Mouse (Mus musculus): ENCODE measurements around the gene Pnldc1.
"Not testable (repeated sequence)": the region's sequence is repeated elsewhere in the genome, so short reads cannot be mapped to it uniquely, and the experiment has no call there.

Gene Pnldc1

GRCm38 (mm10) chr17:12916588-12917380 lies 6.8 kb upstream of the Pnldc1 start:
- ChIA-PET POLR2A (interaction anchor here (0.5 to 9.2 kb wide), 81 partner anchors 7 to 1257 kb away, joined by 3 to 92 read pairs (median 6); partner anchors contain the start of genes Acat2 (in 3 of the 4), Sod2 (in 3 of the 4), Acat3 (in 1 of the 4) and Pnldc1 (in 1 of the 4)), CTCF (interaction anchor here in 3 of 4 experiments (0.5 to 2.0 kb wide), 12 partner anchors 20 to 766 kb away, joined by 3 to 10 read pairs (median 4); partner anchors contain the start of gene Acat2 (in 1 of the 3))

- ChIA-PET CTCF (interaction anchor here in 3 of 4 experiments (0.5 to 2.0 kb wide), 11 partner anchors 19 to 767 kb away, joined by 3 to 8 read pairs (median 4); partner anchors contain the start of gene Acat2 (in 1 of the 3)), POLR2A (interaction anchor here (0.5 to 9.2 kb wide), 81 partner anchors 8 to 767 kb away, joined by 3 to 92 read pairs (median 5); partner anchors contain the start of genes Acat2 (in 3 of the 4), Sod2 (in 3 of the 4) and Acat3 (in 1 of the 4))
Observed at GRCm38 (mm10) chr17:12915881-12916583, 6.0 kb upstream of the Pnldc1 start, which contains the start of gene Mrpl18. TSS of gene Mrpl18 (minus strand) at chr17:12916345.

GRCm38 (mm10) chr17:12915488-12915880 lies 5.5 kb upstream of the Pnldc1 start, which contains the start of gene Tcp1:
TSS of gene Tcp1 (plus strand) at chr17:12915701.
- POLR2A ChIA-PET = interaction anchor here (0.5 to 9.2 kb wide), 59 partner anchors 8 to 768 kb away, joined by 3 to 92 read pairs (median 7); partner anchors contain the start of genes Acat2 (in 3 of the 4), Sod2 (in 2 of the 4) and Acat3 (in 1 of the 4)
- CTCF ChIA-PET = interaction anchor here in 3 of 4 experiments (0.9 to 2.0 kb wide), 7 partner anchors 23 to 94 kb away, joined by 3 to 8 read pairs (median 4); partner anchors contain the start of gene Acat2 (in 1 of the 3)

- POLR2A ChIA-PET = interaction anchor here (0.7 to 3.4 kb wide), 28 partner anchors 8 to 97 kb away, joined by 3 to 23 read pairs (median 4); partner anchors contain the start of genes Acat2 (in 4 of the 4) and Sod2 (in 1 of the 4)
Observed at GRCm38 (mm10) chr17:12910391-12910790, 361 bp upstream of the Pnldc1 start.

GRCm38 (mm10) chr17:12906436-12906835 lies 3.6 kb downstream of the Pnldc1 start:
- POLR2A ChIA-PET = interaction anchor here in 3 of 4 experiments (0.7 to 6.7 kb wide), 4 partner anchors 10 to 54 kb away, joined by 3 to 46 read pairs (median 8); partner anchors contain the start of genes Mrpl18 (in 2 of the 3), Tcp1 (in 2 of the 3) and Acat2 (in 1 of the 3)
- CTCF ChIA-PET = no interaction called here

More at GRCm38 (mm10) chr17:12910391-12910790, 361 bp upstream of the Pnldc1 start:
- CTCF ChIA-PET = interaction anchor here in 2 of 4 experiments (1.4 to 1.5 kb wide), 2 partner anchors 30 kb away, joined by 6 to 7 read pairs; no protein-coding TSS in a partner anchor

- CTCF ChIA-PET = no interaction called here
- POLR2A ChIA-PET = interaction anchor here in 3 of 4 experiments (0.7 to 6.7 kb wide), 4 partner anchors 10 to 29 kb away, joined by 3 to 46 read pairs (median 7); partner anchors contain the start of genes Mrpl18 (in 2 of the 3) and Tcp1 (in 2 of the 3)
Observed at GRCm38 (mm10) chr17:12905810-12906209, 4.2 kb downstream of the Pnldc1 start.

GRCm38 (mm10) chr17:12904349-12904748 lies 5.7 kb downstream of the Pnldc1 start:
- POLR2A ChIA-PET = interaction anchor here in 3 of 4 experiments (0.6 to 6.7 kb wide), 9 partner anchors 9 to 92 kb away, joined by 3 to 46 read pairs (median 4); partner anchors contain the start of genes Mrpl18 (in 3 of the 3) and Tcp1 (in 2 of the 3)
- CTCF ChIA-PET = no interaction called here

- POLR2A ChIA-PET = interaction anchor here in 3 of 4 experiments (0.6 to 6.7 kb wide), 15 partner anchors 8 to 93 kb away, joined by 3 to 46 read pairs (median 4); partner anchors contain the start of genes Mrpl18 (in 3 of the 3), Tcp1 (in 2 of the 3) and Acat2 (in 1 of the 3)
- CTCF ChIA-PET = interaction anchor here in 1 of 4 experiments (0.6 kb wide), 1 partner anchor 8 kb away, joined by 6 read pairs; no protein-coding TSS in a partner anchor
Observed at GRCm38 (mm10) chr17:12903372-12904333, 6.4 kb downstream of the Pnldc1 start.

GRCm38 (mm10) chr17:12902291-12902690 lies 7.7 kb downstream of the Pnldc1 start:
- ChIA-PET POLR2A (interaction anchor here in 2 of 4 experiments (1.7 to 6.7 kb wide), 2 partner anchors 14 kb away, joined by 7 to 46 read pairs; partner anchors contain the start of genes Mrpl18 (in 2 of the 2) and Tcp1 (in 2 of the 2)), CTCF (no interaction called here)

GRCm38 (mm10) chr17:12898607-12899006 lies 11.4 kb downstream of the Pnldc1 start:
- CTCF ChIA-PET, POLR2A ChIA-PET: not testable (repeated sequence)

GRCm38 (mm10) chr17:12897674-12898073 lies 12.4 kb downstream of the Pnldc1 start:
- ChIA-PET CTCF (no interaction called here), POLR2A (interaction anchor here in 1 of 4 experiments (1.1 kb wide), 1 partner anchor 26 kb away, joined by 3 read pairs; no protein-coding TSS in a partner anchor)

- ChIA-PET POLR2A (interaction anchor here in 3 of 4 experiments (1.0 to 1.6 kb wide), 8 partner anchors 13 to 68 kb away, joined by 3 to 9 read pairs (median 4); partner anchors contain the start of genes Pnldc1 (in 2 of the 3), Acat2 (in 1 of the 3), Mrpl18 (in 1 of the 3) and Tcp1 (in 1 of the 3)), CTCF (interaction anchor here in 2 of 4 experiments (0.6 to 1.0 kb wide), 2 partner anchors 12 to 33 kb away, joined by 3 read pairs; no protein-coding TSS in a partner anchor)
Observed at GRCm38 (mm10) chr17:12892033-12892432, 18.0 kb downstream of the Pnldc1 start.

GRCm38 (mm10) chr17:12891054-12891453 lies 19.0 kb downstream of the Pnldc1 start:
- POLR2A ChIA-PET = interaction anchor here in 2 of 4 experiments (0.6 to 1.6 kb wide), 10 partner anchors 11 to 96 kb away, joined by 3 to 9 read pairs (median 4); partner anchors contain the start of genes Mrpl18 (in 2 of the 2), Pnldc1 (in 2 of the 2) and Tcp1 (in 2 of the 2)
- CTCF ChIA-PET = no interaction called here

GRCm38 (mm10) chr17:12887021-12887775 lies 22.8 kb downstream of the Pnldc1 start:
- CTCF ChIA-PET = interaction anchor here in 2 of 4 experiments (0.6 to 0.7 kb wide), 2 partner anchors 29 to 490 kb away, joined by 4 read pairs; partner anchors contain the start of gene Mrpl18 (in 1 of the 2)
- POLR2A ChIA-PET = interaction anchor here in 3 of 4 experiments (0.6 to 0.9 kb wide), 4 partner anchors 17 to 79 kb away, joined by 3 to 4 read pairs (median 4); partner anchors contain the start of gene Pnldc1 (in 1 of the 3)

- POLR2A ChIA-PET = interaction anchor here in 2 of 4 experiments (0.6 to 0.7 kb wide), 2 partner anchors 24 to 80 kb away, joined by 3 to 4 read pairs; partner anchors contain the start of gene Pnldc1 (in 1 of the 2)
Observed at GRCm38 (mm10) chr17:12886620-12887019, 23.4 kb downstream of the Pnldc1 start.

More at GRCm38 (mm10) chr17:12886620-12887019, 23.4 kb downstream of the Pnldc1 start:
- CTCF ChIA-PET = interaction anchor here in 1 of 4 experiments (0.5 to 0.7 kb wide), 2 partner anchors 30 to 108 kb away, joined by 3 to 4 read pairs; partner anchors contain the start of gene Mrpl18

All from embryonic stem cell, embryonic (primary cell).